Mouse (Mus musculus) MEL (cell line): ENCODE data around the gene Cmklr1.

Source experiments
- HCFC1 ChIP-seq: IDR thresholded peaks from 2 replicates; pipeline ENCODE4 v1.6.1; 2012; ENCODE audit warnings: low read depth, mild to moderate bottlenecking, inconsistent platforms, low read length, improper control_type of control experiment, moderate library complexity
- ZMIZ1 ChIP-seq: IDR thresholded peaks from 2 replicates; pipeline ENCODE4 v1.6.1; 2012; ENCODE audit warnings: low read depth, mild to moderate bottlenecking, inconsistent platforms, low read length, improper control_type of control experiment, moderate library complexity

GRCm38 (mm10) chr5:113664127-113664526, 13.9 kb upstream of the Cmklr1 start:
- TF ChIP-seq HCFC1 (no peak), ZMIZ1 (no peak)
